Mouse (Mus musculus) embryonic facial prominence, embryonic 13.5 days (tissue): ENCODE results near the gene Ap2b1. TPM values are rescaled to one million over a fixed set of nuclear protein-coding genes. Genes with fewer than 3 reads are reported as not detected.

Experiments used
- ATAC-seq: fragments of 200-750 bp; cut with Nextera tagmentation; 2 replicates; pipeline ENCODE4 v1.8.0; 2017; ENCODE audit warnings: low read depth; ENCODE audit not compliant: insufficient number of reproducible peaks, insufficient read depth, low FRiP score, low TSS enrichment
- H3K27ac ChIP-seq: fragments of 300-500 bp; sonication (generic); 2 replicates; pipeline ENCODE4 v1.5.1; 2015; ENCODE audit warnings: moderate library complexity, mild to moderate bottlenecking, inconsistent platforms
- H3K27me3 ChIP-seq: fragments of 300-500 bp; sonication (generic); 2 replicates; pipeline ENCODE4 v1.6.1; 2015; ENCODE audit warnings: mild to moderate bottlenecking, inconsistent platforms
- H3K36me3 ChIP-seq: fragments of 300-500 bp; sonication (generic); 2 replicates; pipeline ENCODE4 v1.6.1; 2015; ENCODE audit warnings: mild to moderate bottlenecking, inconsistent platforms
- H3K4me1 ChIP-seq: fragments of 300-500 bp; sonication (generic); 2 replicates; pipeline ENCODE4 v1.6.1; 2015; ENCODE audit warnings: inconsistent platforms
- H3K4me2 ChIP-seq: fragments of 300-500 bp; sonication (generic); 2 replicates; pipeline ENCODE4 v1.6.1; 2015; ENCODE audit warnings: moderate library complexity, mild to moderate bottlenecking, inconsistent platforms
- H3K4me3 ChIP-seq: fragments of 300-500 bp; sonication (generic); 2 replicates; pipeline ENCODE4 v1.5.1; 2015; ENCODE audit warnings: mild to moderate bottlenecking, inconsistent platforms
- H3K9ac ChIP-seq: fragments of 300-500 bp; sonication (generic); 2 replicates; pipeline ENCODE4 v1.6.1; 2015; ENCODE audit warnings: mild to moderate bottlenecking, inconsistent platforms
- H3K9me3 ChIP-seq: fragments of 300-500 bp; sonication (generic); 2 replicates; pipeline ENCODE4 v1.6.1; 2016; ENCODE audit warnings: inconsistent platforms
- WGBS: fragments of 180-500 bp; shearing (Covaris S2); methylation state at CpG from one replicate; pipeline ENCODE4 v1.1.7; 2015; ENCODE audit warnings: mixed read lengths; 5-methylcytosine and 5-hydroxymethylcytosine counted together
- polyA plus RNA-seq: library from polyadenylated mRNA; unstranded; fragments of >200 nt; fragmentation: Nextera tagmentation; extraction: Ambion mirVana; gene quantifications from 2 replicates; pipeline ENCODE4 v1.2.1, GENCODE M21; 2015

Gene Ap2b1
- polyA plus RNA-seq, 1 experiment from 2014 or later, result 56.8 TPM

DNA sequence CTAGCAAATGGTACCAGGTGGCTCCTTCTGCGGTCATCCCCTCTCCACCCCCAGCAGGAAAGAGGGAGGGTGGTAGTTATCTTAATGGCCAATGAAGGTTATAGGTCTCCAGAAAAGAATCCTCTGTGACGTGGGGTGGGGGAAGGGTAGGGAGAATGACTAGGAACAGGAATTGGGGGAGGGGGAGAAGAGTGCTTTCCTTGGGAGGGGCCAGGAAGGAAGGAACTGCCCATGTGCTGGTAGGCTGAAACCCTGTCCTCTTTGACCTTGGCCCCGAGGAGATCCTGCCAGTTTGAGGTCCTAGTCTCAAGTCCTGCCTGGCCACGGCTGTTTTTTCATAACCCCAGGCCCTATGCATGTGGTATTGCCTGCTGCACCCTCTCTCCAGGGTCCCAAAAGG, 150.5 kb downstream of the Ap2b1 start:
- Histone ChIP-seq H3K9me3 (no peaks in the 10 kb centered on the region), H3K36me3 (no peaks in the 10 kb centered on the region), H3K4me1 (peaks cover 9% of the 10 kb centered on the region), H3K4me3 (no peak overlapping the region), H3K4me2 (no peak overlapping the region), H3K9ac (no peak overlapping the region), H3K27ac (no peak overlapping the region), H3K27me3 (peaks cover 38% of the 10 kb centered on the region)
- WGBS, result 15% methylated on average over 4 of the region's 4 CpGs
- ATAC-seq, result no peak

DNA sequence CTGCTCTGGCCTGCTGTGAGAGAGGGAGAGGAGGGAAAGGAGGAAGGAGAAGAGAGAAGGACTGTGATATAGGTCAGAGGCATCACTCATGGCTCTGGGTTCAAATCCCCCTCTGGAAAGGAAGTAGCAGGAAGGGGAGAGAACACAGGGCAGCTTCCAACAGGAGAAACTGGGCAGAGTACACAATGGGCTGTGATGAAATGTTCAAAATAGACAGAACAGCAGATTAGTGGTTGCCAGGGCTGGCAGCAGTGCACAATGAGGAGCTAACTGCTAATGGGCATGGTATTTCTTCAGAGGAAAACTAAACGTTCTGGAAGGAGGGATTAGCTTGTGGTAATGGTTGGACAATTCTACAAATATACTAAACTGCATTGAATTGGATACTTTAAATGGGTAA, 151.7 kb downstream of the Ap2b1 start:
- WGBS, result 32% methylated on average over 1 of the region's 1 CpGs
- peaks cover 26% of the 10 kb centered on the region for H3K27me3 ChIP-seq
- no peak overlapping the region for H3K27ac ChIP-seq
- H3K4me2 ChIP-seq, result no peak overlapping the region
- no peaks in the 10 kb centered on the region for H3K9me3 ChIP-seq
- H3K4me1 ChIP-seq, result peaks cover 15% of the 10 kb centered on the region
- no peaks in the 10 kb centered on the region for H3K36me3 ChIP-seq
- no peak overlapping the region for H3K9ac ChIP-seq
- H3K4me3 ChIP-seq, result no peak overlapping the region
- no peak for ATAC-seq

DNA sequence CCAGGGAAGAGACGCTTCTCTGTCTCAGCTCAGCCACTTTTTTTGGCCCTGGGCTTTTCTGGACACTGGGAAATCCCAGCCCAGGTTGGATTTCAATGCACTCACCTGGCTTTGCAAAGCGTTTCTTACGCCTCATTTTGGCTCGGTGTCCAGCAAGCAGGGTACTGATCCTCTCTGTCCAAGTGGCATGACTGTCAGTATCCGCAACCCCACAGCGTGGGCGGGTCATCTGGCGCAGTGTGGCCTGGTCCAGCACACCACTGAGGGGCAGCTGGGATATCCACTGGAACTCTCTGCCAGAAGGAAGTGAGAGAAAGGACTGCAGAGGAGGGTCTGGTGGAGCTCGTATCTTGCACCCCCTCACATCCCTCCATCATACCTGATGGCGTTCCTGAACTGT, 152.5 kb downstream of the Ap2b1 start:
- Histone ChIP-seq H3K9ac (no peak overlapping the region), H3K4me1 (peaks cover 17% of the 10 kb centered on the region), H3K9me3 (no peaks in the 10 kb centered on the region), H3K4me3 (no peak overlapping the region), H3K36me3 (no peaks in the 10 kb centered on the region), H3K27me3 (peaks cover 18% of the 10 kb centered on the region), H3K27ac (no peak overlapping the region), H3K4me2 (no peak overlapping the region)
- 84% methylated on average over 10 of the region's 10 CpGs for WGBS
- ATAC-seq, result no peak

GRCm38 (mm10) chr11:83454548-83454947, 155.7 kb downstream of the Ap2b1 start:
- 11% methylated on average over 4 of the region's 4 CpGs for WGBS

More at GRCm38 (mm10) chr11:83454548-83454947, 155.7 kb downstream of the Ap2b1 start:
- Histone ChIP-seq H3K9me3 (no peaks in the 10 kb centered on the region), H3K9ac (no peak overlapping the region), H3K27me3 (peaks cover 3% of the 10 kb centered on the region; the same call in 1 of the 2 replicates), H3K4me3 (no peak overlapping the region), H3K36me3 (no peaks in the 10 kb centered on the region), H3K27ac (no peak overlapping the region), H3K4me1 (peaks cover 21% of the 10 kb centered on the region), H3K4me2 (no peak overlapping the region)
- ATAC-seq, result no peak

Other genes with a start within 250 kb of the Ap2b1 start
- gene Slfn2, start 233.9 kb upstream of the Ap2b1 start, polyA plus RNA-seq, result 3.3 and 4.8 TPM in 2 replicates
- 0.14 TPM in 1 of 2 replicates, not detected in the other for gene Slfn1, start 182.2 kb upstream of the Ap2b1 start, polyA plus RNA-seq
- gene Slfn4, start 123.8 kb upstream of the Ap2b1 start, polyA plus RNA-seq, result 0.15 and 0.22 TPM in 2 replicates
- gene Slfn3, start 107.7 kb upstream of the Ap2b1 start, polyA plus RNA-seq, result 1.3 and 2.1 TPM in 2 replicates
- 0.21 and 0.51 TPM in 2 replicates for gene Slfn14, start 12.3 kb upstream of the Ap2b1 start, polyA plus RNA-seq
- gene Pex12, start 3.6 kb downstream of the Ap2b1 start, polyA plus RNA-seq, result 14.9 and 15.4 TPM in 2 replicates
- 3.5 and 3.9 TPM in 2 replicates for gene Rasl10b, start 110.1 kb downstream of the Ap2b1 start, polyA plus RNA-seq
- 0.07 TPM in 1 of 2 replicates, not detected in the other for gene Gas2l2, start 130.4 kb downstream of the Ap2b1 start, polyA plus RNA-seq
- 0.32 and 0.76 TPM in 2 replicates for gene 1700020L24Rik, start 138.7 kb downstream of the Ap2b1 start, polyA plus RNA-seq
- gene Mmp28, start 164.0 kb downstream of the Ap2b1 start, polyA plus RNA-seq, result 2.6 and 2.9 TPM in 2 replicates
- 17.9 and 21.9 TPM in 2 replicates for gene Taf15, start 174.1 kb downstream of the Ap2b1 start, polyA plus RNA-seq
- gene Heatr9, start 223.2 kb downstream of the Ap2b1 start, polyA plus RNA-seq, result not detected in 2 replicates
- 0.56 TPM in 1 of 2 replicates, not detected in the other for gene Ccl5, start 231.5 kb downstream of the Ap2b1 start, polyA plus RNA-seq